Mouse (Mus musculus) brown adipose tissue, adult 24 weeks (tissue): ENCODE data around the gene Tpbg. TPM values are rescaled to one million over a fixed set of nuclear protein-coding genes. Genes with fewer than 3 reads are reported as not detected.

Experiments used
- H3K27ac ChIP-seq: fragments of 200-500 bp; replicated peaks from 2 replicates; pipeline ENCODE4 v1.5.1; 2012; ENCODE audit warnings: low read depth, mild to moderate bottlenecking, low read length
- H3K4me1 ChIP-seq: fragments of 200-500 bp; 2 replicates; pipeline ENCODE4 v1.6.1; 2012; ENCODE audit warnings: low read length, mixed read lengths; ENCODE audit not compliant: control insufficient read depth, insufficient read depth, insufficient read length
- H3K4me3 ChIP-seq: fragments of 200-500 bp; 2 replicates; pipeline ENCODE4 v1.5.1; 2012; ENCODE audit warnings: low read depth, mild to moderate bottlenecking, low read length, moderate library complexity; ENCODE audit not compliant: insufficient read depth
- polyA plus RNA-seq: library from polyadenylated mRNA; stranded (reverse); fragments of >200 nt; gene quantifications from 2 replicates; pipeline ENCODE4 v1.2.4, GENCODE M21; 2012; ENCODE audit not compliant: missing spikeins, insufficient read depth, insufficient read length

The Tpbg gene
- polyA plus RNA-seq, 1 experiment, result not detected

GRCm38 (mm10) chr9:85856511-85856910 lies 14.3 kb downstream of the Tpbg start:
- Histone ChIP-seq H3K4me3 (no peak overlapping the region), H3K4me1 (no peaks in the 10 kb centered on the region), H3K27ac (no peak overlapping the region)

DNA sequence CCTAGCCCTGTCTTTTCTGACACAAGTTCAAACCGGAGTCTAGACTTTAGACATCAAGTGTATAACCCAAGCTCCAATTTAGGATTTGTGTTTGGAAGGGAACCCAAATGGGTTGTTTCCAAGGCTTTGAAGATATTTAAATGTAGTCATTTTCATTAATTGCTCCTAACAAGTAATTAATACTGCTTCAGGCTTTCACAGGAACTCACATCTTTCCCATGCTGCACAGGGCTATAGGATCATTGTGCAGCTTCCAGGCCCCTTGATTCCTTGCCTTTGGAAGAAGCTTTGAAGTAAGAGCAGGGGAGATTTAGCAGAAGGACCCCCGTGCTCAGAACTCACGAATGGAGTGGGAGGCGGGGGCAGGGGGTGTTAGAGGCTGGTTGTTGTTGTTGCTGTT lies 18.9 kb downstream of the Tpbg start:
- Histone ChIP-seq H3K27ac (no peak overlapping the region), H3K4me3 (no peak overlapping the region)

GRCm38 (mm10) chr9:85862562-85862961 lies 20.4 kb downstream of the Tpbg start:
- Histone ChIP-seq H3K4me3 (no peak overlapping the region), H3K27ac (no peak overlapping the region), H3K4me1 (no peaks in the 10 kb centered on the region)

More for the DNA sequence above, 18.9 kb downstream of the Tpbg start:
- H3K4me1 ChIP-seq, result no peaks in the 10 kb centered on the region

- H3K4me3 ChIP-seq, result no peak overlapping the region
- no peaks in the 10 kb centered on the region for H3K4me1 ChIP-seq
Measured at GRCm38 (mm10) chr9:85872908-85873307, 30.7 kb downstream of the Tpbg start.

DNA sequence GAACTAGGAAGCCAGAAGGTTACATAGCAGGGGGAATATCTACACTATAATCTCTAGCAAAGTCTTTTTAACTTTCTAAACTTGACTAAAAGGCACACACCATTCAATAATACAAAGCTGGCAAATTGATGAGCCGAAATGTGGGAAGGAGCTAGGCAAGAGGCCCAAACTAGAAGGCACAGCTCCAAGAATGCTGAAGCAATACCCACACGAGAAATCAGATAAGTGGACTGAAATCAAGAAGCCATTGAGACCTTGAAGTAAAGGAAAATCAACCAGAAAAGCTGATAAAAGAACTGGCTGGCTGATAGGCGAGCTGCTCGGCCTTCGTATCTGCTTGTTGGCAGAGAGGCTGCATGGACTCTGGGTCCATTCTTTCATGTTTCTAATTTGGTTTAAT lies 51.5 kb downstream of the Tpbg start:
- H3K4me1 ChIP-seq, result no peaks in the 10 kb centered on the region
- no peak overlapping the region for H3K4me3 ChIP-seq
- no peak overlapping the region for H3K27ac ChIP-seq

More at GRCm38 (mm10) chr9:85872908-85873307, 30.7 kb downstream of the Tpbg start:
- no peak overlapping the region for H3K27ac ChIP-seq

Other genes with a start within 250 kb of the Tpbg start
- gene Ibtk, start 93.0 kb upstream of the Tpbg start, polyA plus RNA-seq, result 5.7 and 7.0 TPM in 2 replicates